ENCODE assay signal across 14 mouse cellular contexts in the genomic region with DNA sequence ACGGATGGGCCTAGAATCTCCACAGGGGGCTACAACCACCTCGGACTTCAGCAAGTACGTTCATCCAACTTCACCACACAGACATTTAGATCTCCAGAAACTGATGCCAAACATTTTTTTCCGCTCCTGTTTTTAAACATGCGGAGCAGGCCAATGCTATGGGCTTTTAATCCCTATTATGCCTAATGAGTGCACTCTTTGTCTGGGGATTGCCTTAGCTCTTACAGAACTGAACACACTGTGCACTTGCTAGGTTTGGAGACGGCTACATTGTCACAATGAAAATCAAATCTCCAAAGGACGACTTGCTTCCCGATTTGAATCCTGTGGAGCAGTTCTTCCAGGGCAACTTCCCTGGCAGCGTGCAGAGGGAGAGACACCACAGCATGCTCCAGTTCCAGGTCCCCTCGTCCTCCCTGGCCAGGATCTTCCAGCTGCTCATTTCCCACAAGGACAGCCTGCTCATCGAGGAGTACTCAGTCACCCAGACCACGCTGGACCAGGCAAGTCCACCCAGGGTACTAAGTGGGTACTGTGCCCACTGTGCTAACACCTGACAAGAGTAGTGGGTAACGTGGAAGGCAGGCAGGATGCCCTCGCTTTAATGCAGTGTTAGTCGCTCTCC.
"Had no signal": no experiment of that assay in that cellular context is flagged by ENCODE, and none has a peak within 500 bp of the region (broad histone marks: within the 10 kb centered on the region; RNA-seq: fewer than 3 reads in every experiment).

No protein-coding gene starts in this region.

- ATAC-seq: lung, postnatal 0 days had no signal

- DNase-seq: kidney, adult 2 months; kidney, postnatal 14 days; left cerebral cortex, postnatal 4 days; lung, adult 2 months; lung, postnatal 36 days; right cerebral cortex, postnatal 4 days; spleen, adult 18-20 months; thymus, adult 2 months; thymus, postnatal 36 days had no signal

- H3K27me3 ChIP-seq: kidney, embryonic 15.5 days; limb, embryonic 13.5 days; liver, embryonic 15.5 days had no signal

- H3K27ac ChIP-seq: kidney, embryonic 15.5 days; limb, embryonic 13.5 days; liver, embryonic 15.5 days had no signal

- H3K4me3 ChIP-seq: kidney, embryonic 15.5 days; limb, embryonic 13.5 days; liver, embryonic 15.5 days had no signal

- H3K9me3 ChIP-seq: kidney, embryonic 15.5 days; limb, embryonic 13.5 days; liver, embryonic 15.5 days had no signal

- H3K36me3 ChIP-seq: kidney, embryonic 15.5 days; limb, embryonic 13.5 days; liver, embryonic 15.5 days had no signal

- H3K4me1 ChIP-seq: kidney, embryonic 15.5 days; limb, embryonic 13.5 days; liver, embryonic 15.5 days had no signal

- H3K9ac ChIP-seq: kidney, embryonic 15.5 days; limb, embryonic 13.5 days; liver, embryonic 15.5 days had no signal

- H3K4me2 ChIP-seq: kidney, embryonic 15.5 days; limb, embryonic 13.5 days; liver, embryonic 11.5 days; liver, embryonic 15.5 days had no signal
